Mouse (Mus musculus) liver, embryonic 13.5 days (tissue): ENCODE results near the gene Emc7. TPM values are rescaled to one million over a fixed set of nuclear protein-coding genes. Genes with fewer than 3 reads are reported as not detected.
A peak's percentile ranks its signal among the peaks of the same experiment; 100 is the strongest.
"Not testable (repeated sequence)": the region's sequence is repeated elsewhere in the genome, so short reads cannot be mapped to it uniquely, and the experiment has no call there.

Source experiments
- ATAC-seq: fragments of 200-750 bp; cut with Nextera tagmentation; 2 replicates; pipeline ENCODE4 v1.8.0; 2017; ENCODE audit warnings: low read depth, mild to moderate bottlenecking, moderate number of reproducible peaks, moderate library complexity
- DNase-seq: peaks from one replicate; pipeline ENCODE4 v3.0.0; 2022
- H3K27ac ChIP-seq: fragments of 300-500 bp; sonication (generic); 2 replicates; pipeline ENCODE4 v1.5.1; 2015; ENCODE audit warnings: moderate library complexity, mild to moderate bottlenecking, inconsistent platforms
- H3K27me3 ChIP-seq: fragments of 300-500 bp; sonication (generic); 2 replicates; pipeline ENCODE4 v1.6.1; 2015; ENCODE audit warnings: mild to moderate bottlenecking, inconsistent platforms
- H3K36me3 ChIP-seq: fragments of 300-500 bp; sonication (generic); 2 replicates; pipeline ENCODE4 v1.6.1; 2015; ENCODE audit warnings: mild to moderate bottlenecking, inconsistent platforms
- H3K4me1 ChIP-seq: fragments of 300-500 bp; sonication (generic); replicated peaks from 2 replicates; pipeline ENCODE4 v1.6.1; 2015; ENCODE audit warnings: inconsistent platforms
- H3K4me2 ChIP-seq: fragments of 300-500 bp; sonication (generic); 2 replicates; pipeline ENCODE4 v1.6.1; 2015; ENCODE audit warnings: inconsistent platforms, mild to moderate bottlenecking, moderate library complexity
- H3K4me3 ChIP-seq: fragments of 300-500 bp; sonication (generic); replicated peaks from 2 replicates; pipeline ENCODE4 v1.5.1; 2015; ENCODE audit warnings: mild to moderate bottlenecking, inconsistent platforms
- H3K9ac ChIP-seq: fragments of 300-500 bp; sonication (generic); 2 replicates; pipeline ENCODE4 v1.6.1; 2015; ENCODE audit warnings: mild to moderate bottlenecking, inconsistent platforms
- H3K9me3 ChIP-seq: fragments of 300-500 bp; sonication (generic); replicated peaks from 2 replicates; pipeline ENCODE4 v1.6.1; 2016; ENCODE audit warnings: inconsistent platforms
- WGBS: fragments of 180-500 bp; shearing (Covaris S2); methylation state at CpG from one replicate; pipeline ENCODE4 v1.1.7; 2015; ENCODE audit not compliant: insufficient replicate concordance; 5-methylcytosine and 5-hydroxymethylcytosine counted together
- polyA plus RNA-seq: library from polyadenylated mRNA; unstranded; fragments of >200 nt; fragmentation: Nextera tagmentation; extraction: Ambion mirVana; gene quantifications from 2 replicates; pipeline ENCODE4 v1.2.1, GENCODE M21; 2015

Emc7 gene
- polyA plus RNA-seq, 1 experiment from 2014 or later: 16.0 TPM

- not testable (repeated sequence) for H3K9ac ChIP-seq, H3K36me3 ChIP-seq, H3K9me3 ChIP-seq, H3K27me3 ChIP-seq, H3K4me3 ChIP-seq, H3K27ac ChIP-seq, H3K4me1 ChIP-seq, ATAC-seq, H3K4me2 ChIP-seq, DNase-seq
- 56% methylated on average over 4 of the region's 4 CpGs for WGBS
Measured at GRCm38 (mm10) chr2:112448046-112448445, 6.8 kb upstream of the Emc7 start.

- Histone ChIP-seq H3K4me3 (no peak overlapping the region), H3K27ac (no peak overlapping the region), H3K9ac (no peak overlapping the region), H3K4me1 (no peaks in the 10 kb centered on the region), H3K27me3 (no peaks in the 10 kb centered on the region), H3K36me3 (no peaks in the 10 kb centered on the region), H3K9me3 (no peaks in the 10 kb centered on the region), H3K4me2 (no peak overlapping the region)
- no peak for ATAC-seq
- no peak for DNase-seq
Measured at GRCm38 (mm10) chr2:112448510-112449059, 6.2 kb upstream of the Emc7 start.

- Histone ChIP-seq H3K9ac (no peak overlapping the region), H3K27ac (no peak overlapping the region), H3K36me3 (no peaks in the 10 kb centered on the region), H3K4me3 (no peak overlapping the region), H3K9me3 (no peaks in the 10 kb centered on the region), H3K4me1 (peaks cover 3% of the 10 kb centered on the region), H3K27me3 (no peaks in the 10 kb centered on the region), H3K4me2 (no peak overlapping the region)
- WGBS: 27% methylated on average over 4 of the region's 4 CpGs
- no peak for ATAC-seq
- peak; percentile 20 for DNase-seq
Measured at GRCm38 (mm10) chr2:112449597-112450296, 5.0 kb upstream of the Emc7 start.

- H3K27ac ChIP-seq, H3K9ac ChIP-seq, H3K9me3 ChIP-seq, H3K4me2 ChIP-seq, ATAC-seq, H3K4me3 ChIP-seq, H3K36me3 ChIP-seq, H3K27me3 ChIP-seq, DNase-seq: not testable (repeated sequence)
- H3K4me1 ChIP-seq: peaks cover 17% of the 10 kb centered on the region
Measured at GRCm38 (mm10) chr2:112452513-112452912, 2.3 kb upstream of the Emc7 start.

- H3K9me3 ChIP-seq: no peaks in the 10 kb centered on the region
- peak overlapping the region; percentile 78 for H3K27ac ChIP-seq
- peak overlapping the region; percentile 89 for H3K9ac ChIP-seq
- H3K36me3 ChIP-seq: peaks cover 6% of the 10 kb centered on the region
- peak; percentile 59; the same call in 1 of the 2 replicates for ATAC-seq
- peak overlapping the region; percentile 76 for H3K4me2 ChIP-seq
- 28% methylated on average over 17 of the region's 17 CpGs for WGBS
- no peak for DNase-seq
- H3K4me1 ChIP-seq: peaks cover 17% of the 10 kb centered on the region
- peak overlapping the region; percentile 81 for H3K4me3 ChIP-seq
- H3K27me3 ChIP-seq: no peaks in the 10 kb centered on the region
Measured at GRCm38 (mm10) chr2:112454125-112454861, 504 bp upstream of the Emc7 start.

- H3K27me3 ChIP-seq: no peaks in the 10 kb centered on the region
- 83% methylated on average over 3 of the region's 3 CpGs for WGBS
- H3K4me2 ChIP-seq: no peak overlapping the region
- no peak for ATAC-seq
- H3K9me3 ChIP-seq: no peaks in the 10 kb centered on the region
- H3K4me1 ChIP-seq: peaks cover 12% of the 10 kb centered on the region
- no peak overlapping the region for H3K4me3 ChIP-seq
- peaks cover 45% of the 10 kb centered on the region for H3K36me3 ChIP-seq
- no peak for DNase-seq
- no peak overlapping the region for H3K27ac ChIP-seq
- H3K9ac ChIP-seq: no peak overlapping the region
Measured at GRCm38 (mm10) chr2:112460557-112460956, 5.8 kb downstream of the Emc7 start.

GRCm38 (mm10) chr2:112469542-112469941, 14.7 kb downstream of the Emc7 start:
- Histone ChIP-seq H3K4me3 (no peak overlapping the region), H3K4me1 (no peaks in the 10 kb centered on the region), H3K27ac (no peak overlapping the region), H3K9ac (no peak overlapping the region), H3K27me3 (no peaks in the 10 kb centered on the region), H3K36me3 (peaks cover 47% of the 10 kb centered on the region), H3K4me2 (no peak overlapping the region), H3K9me3 (no peaks in the 10 kb centered on the region)
- no peak for DNase-seq
- ATAC-seq: no peak

GRCm38 (mm10) chr2:112470961-112471381, 16.2 kb downstream of the Emc7 start:
- no peak for DNase-seq
- H3K4me1 ChIP-seq: no peaks in the 10 kb centered on the region
- peaks cover 36% of the 10 kb centered on the region for H3K36me3 ChIP-seq
- H3K9me3 ChIP-seq: no peaks in the 10 kb centered on the region
- ATAC-seq: no peak
- no peak overlapping the region for H3K27ac ChIP-seq
- H3K9ac ChIP-seq: no peak overlapping the region
- no peak overlapping the region for H3K4me3 ChIP-seq
- H3K27me3 ChIP-seq: no peaks in the 10 kb centered on the region
- no peak overlapping the region for H3K4me2 ChIP-seq
- WGBS: 81% methylated on average over 5 of the region's 5 CpGs

- Histone ChIP-seq H3K4me3 (no peak overlapping the region), H3K9me3 (no peaks in the 10 kb centered on the region), H3K27me3 (no peaks in the 10 kb centered on the region), H3K9ac (no peak overlapping the region), H3K27ac (no peak overlapping the region), H3K36me3 (peaks cover 25% of the 10 kb centered on the region), H3K4me2 (no peak overlapping the region), H3K4me1 (no peaks in the 10 kb centered on the region)
- DNase-seq (no peak), ATAC-seq (no peak)
- WGBS: 78% methylated on average over 2 of the region's 2 CpGs
Measured at GRCm38 (mm10) chr2:112472076-112472475, 17.3 kb downstream of the Emc7 start.

GRCm38 (mm10) chr2:112474997-112475724, 20.4 kb downstream of the Emc7 start:
- H3K9me3 ChIP-seq: no peaks in the 10 kb centered on the region
- no peaks in the 10 kb centered on the region for H3K36me3 ChIP-seq
- no peaks in the 10 kb centered on the region for H3K27me3 ChIP-seq
- ATAC-seq: no peak
- no peak overlapping the region for H3K27ac ChIP-seq
- DNase-seq: no peak
- H3K9ac ChIP-seq: no peak overlapping the region
- WGBS: 43% methylated on average over 5 of the region's 5 CpGs
- H3K4me2 ChIP-seq: no peak overlapping the region
- H3K4me3 ChIP-seq: no peak overlapping the region
- H3K4me1 ChIP-seq: no peaks in the 10 kb centered on the region

- Histone ChIP-seq H3K4me3 (no peak overlapping the region), H3K4me2 (no peak overlapping the region), H3K27me3 (no peaks in the 10 kb centered on the region), H3K36me3 (no peaks in the 10 kb centered on the region), H3K9me3 (no peaks in the 10 kb centered on the region), H3K27ac (no peak overlapping the region), H3K4me1 (no peaks in the 10 kb centered on the region), H3K9ac (no peak overlapping the region)
- ATAC-seq (no peak), DNase-seq (no peak)
- WGBS: 68% methylated on average over 6 of the region's 6 CpGs
Measured at GRCm38 (mm10) chr2:112476554-112476953, 21.8 kb downstream of the Emc7 start.
